Mouse (Mus musculus) stomach, embryonic 14.5 days (tissue): ENCODE measurements at regions not wholly inside any gene's neighbourhood (a gene's known extent, or its start where the extent isn't known, plus 50 kb on each side); places are given as distances from the start of the nearest gene placed in this dataset.

ENCODE experiments used
- ATAC-seq: fragments of 200-750 bp; cut with Nextera tagmentation; 2 replicates; pipeline ENCODE4 v1.8.0; 2017; ENCODE audit warnings: low read depth, moderate TSS enrichment; ENCODE audit not compliant: insufficient number of reproducible peaks, insufficient read depth, low FRiP score
- H3K27ac ChIP-seq: fragments of 300-500 bp; sonication (generic); 2 replicates; pipeline ENCODE4 v1.5.1; 2014; ENCODE audit warnings: mild to moderate bottlenecking, low read length, moderate library complexity, mixed read lengths
- H3K27me3 ChIP-seq: fragments of 300-500 bp; sonication (generic); 2 replicates; pipeline ENCODE4 v1.6.1; 2014; ENCODE audit warnings: low read length, control low read depth, mixed read lengths; ENCODE audit not compliant: control insufficient read depth, insufficient read depth
- H3K36me3 ChIP-seq: fragments of 300-500 bp; sonication (generic); 2 replicates; pipeline ENCODE4 v1.6.1; 2014; ENCODE audit warnings: mild to moderate bottlenecking, control low read depth, low read length, moderate library complexity, mixed read lengths; ENCODE audit not compliant: control insufficient read depth, insufficient read depth
- H3K4me1 ChIP-seq: fragments of 300-500 bp; sonication (generic); 2 replicates; pipeline ENCODE4 v1.6.1; 2014; ENCODE audit warnings: low read length, control low read depth, mixed read lengths; ENCODE audit not compliant: control insufficient read depth, insufficient read depth
- H3K4me2 ChIP-seq: fragments of 300-500 bp; sonication (generic); replicated peaks from 2 replicates; pipeline ENCODE4 v1.6.1; 2014; ENCODE audit warnings: low read depth, low read length, control low read depth
- H3K4me3 ChIP-seq: fragments of 300-500 bp; sonication (generic); 2 replicates; pipeline ENCODE4 v1.5.1; 2014; ENCODE audit warnings: low read depth, low read length, control low read depth
- H3K9ac ChIP-seq: fragments of 300-500 bp; sonication (generic); replicated peaks from 2 replicates; pipeline ENCODE4 v1.6.1; 2014; ENCODE audit warnings: low read depth, mild to moderate bottlenecking, control low read depth, low read length, moderate library complexity, mixed read lengths
- H3K9me3 ChIP-seq: fragments of 300-500 bp; sonication (generic); 2 replicates; pipeline ENCODE4 v1.6.1; 2016; ENCODE audit warnings: low read depth, low read length, control low read depth; ENCODE audit not compliant: control insufficient read depth
- whole genome bisulfite sequencing: fragments of 180-500 bp; shearing (Covaris S2); extraction: QIAGEN DNeasy Blood & Tissue Kit; methylation state at CpG from one replicate; pipeline ENCODE4 v1.1.7; 2014; 5-methylcytosine and 5-hydroxymethylcytosine counted together

- WGBS: 36% methylated on average over 2 of the region's 2 CpGs
- Histone ChIP-seq H3K27ac (no peak overlapping the region), H3K4me1 (no peaks in the 10 kb centered on the region), H3K4me3 (no peak overlapping the region), H3K27me3 (no peaks in the 10 kb centered on the region), H3K9ac (no peak overlapping the region), H3K4me2 (no peak overlapping the region), H3K36me3 (no peaks in the 10 kb centered on the region), H3K9me3 (no peaks in the 10 kb centered on the region)
- ATAC-seq: no peak
These were observed 2165.2 kb downstream of the 4930444P10Rik start for GRCm38 (mm10) chr1:13927964-13928363.

GRCm38 (mm10) chr1:13925994-13926393 lies 2167.1 kb downstream of the 4930444P10Rik start:
- 78% methylated on average over 2 of the region's 2 CpGs for WGBS
- no peak for ATAC-seq
- Histone ChIP-seq H3K27ac (no peak overlapping the region), H3K9ac (no peak overlapping the region), H3K36me3 (no peaks in the 10 kb centered on the region), H3K4me1 (no peaks in the 10 kb centered on the region), H3K4me3 (no peak overlapping the region), H3K27me3 (no peaks in the 10 kb centered on the region), H3K9me3 (no peaks in the 10 kb centered on the region), H3K4me2 (no peak overlapping the region)

- no peaks in the 10 kb centered on the region for H3K36me3 ChIP-seq
- H3K27ac ChIP-seq: no peak overlapping the region
- no peak overlapping the region for H3K4me2 ChIP-seq
- H3K4me3 ChIP-seq: no peak overlapping the region
- ATAC-seq: no peak
- no peaks in the 10 kb centered on the region for H3K4me1 ChIP-seq
- H3K9ac ChIP-seq: no peak overlapping the region
- 86% methylated on average over 5 of the region's 5 CpGs for WGBS
- no peaks in the 10 kb centered on the region for H3K9me3 ChIP-seq
- no peaks in the 10 kb centered on the region for H3K27me3 ChIP-seq
These were observed 2177.9 kb downstream of the 4930444P10Rik start for GRCm38 (mm10) chr1:13915216-13915615.

GRCm38 (mm10) chr1:13879126-13879525 lies 2214.0 kb downstream of the 4930444P10Rik start:
- Histone ChIP-seq H3K4me1 (no peaks in the 10 kb centered on the region), H3K4me3 (no peak overlapping the region), H3K36me3 (no peaks in the 10 kb centered on the region), H3K27me3 (no peaks in the 10 kb centered on the region), H3K9ac (no peak overlapping the region), H3K4me2 (no peak overlapping the region), H3K9me3 (no peaks in the 10 kb centered on the region), H3K27ac (no peak overlapping the region)
- 81% methylated on average over 2 of the region's 2 CpGs for WGBS
- ATAC-seq: no peak

GRCm38 (mm10) chr1:13873925-13874324 lies 2219.2 kb downstream of the 4930444P10Rik start:
- no peak overlapping the region for H3K4me3 ChIP-seq
- H3K36me3 ChIP-seq: no peaks in the 10 kb centered on the region
- no peaks in the 10 kb centered on the region for H3K9me3 ChIP-seq
- H3K9ac ChIP-seq: no peak overlapping the region
- H3K4me2 ChIP-seq: no peak overlapping the region
- H3K27me3 ChIP-seq: no peaks in the 10 kb centered on the region
- no peak overlapping the region for H3K27ac ChIP-seq
- no peaks in the 10 kb centered on the region for H3K4me1 ChIP-seq
- ATAC-seq: no peak

GRCm38 (mm10) chr1:13872536-13872935 lies 2220.6 kb downstream of the 4930444P10Rik start:
- Histone ChIP-seq H3K9ac (no peak overlapping the region), H3K27me3 (no peaks in the 10 kb centered on the region), H3K36me3 (no peaks in the 10 kb centered on the region), H3K4me1 (no peaks in the 10 kb centered on the region), H3K4me3 (no peak overlapping the region), H3K4me2 (no peak overlapping the region), H3K9me3 (no peaks in the 10 kb centered on the region), H3K27ac (no peak overlapping the region)
- ATAC-seq: no peak

GRCm38 (mm10) chr1:13870631-13871286 lies 2222.4 kb downstream of the 4930444P10Rik start:
- 70% methylated on average over 3 of the region's 3 CpGs for WGBS

GRCm38 (mm10) chr1:13865713-13866112 lies 2227.4 kb downstream of the 4930444P10Rik start:
- Histone ChIP-seq H3K4me3 (no peak overlapping the region), H3K27ac (no peak overlapping the region), H3K9me3 (no peaks in the 10 kb centered on the region), H3K4me2 (no peak overlapping the region), H3K4me1 (no peaks in the 10 kb centered on the region), H3K27me3 (no peaks in the 10 kb centered on the region), H3K9ac (no peak overlapping the region), H3K36me3 (no peaks in the 10 kb centered on the region)
- no peak for ATAC-seq

More at GRCm38 (mm10) chr1:13870631-13871286, 2222.4 kb downstream of the 4930444P10Rik start:
- Histone ChIP-seq H3K27ac (no peak overlapping the region), H3K9me3 (no peaks in the 10 kb centered on the region), H3K27me3 (no peaks in the 10 kb centered on the region), H3K4me1 (no peaks in the 10 kb centered on the region), H3K4me2 (no peak overlapping the region), H3K36me3 (no peaks in the 10 kb centered on the region), H3K9ac (no peak overlapping the region), H3K4me3 (no peak overlapping the region)
- no peak for ATAC-seq

- Histone ChIP-seq H3K4me1 (no peaks in the 10 kb centered on the region), H3K9me3 (no peaks in the 10 kb centered on the region), H3K4me2 (no peak overlapping the region), H3K4me3 (no peak overlapping the region), H3K27ac (no peak overlapping the region), H3K9ac (no peak overlapping the region), H3K36me3 (no peaks in the 10 kb centered on the region), H3K27me3 (no peaks in the 10 kb centered on the region)
- WGBS: 60% methylated on average over 1 of the region's 1 CpGs
- ATAC-seq: no peak
These were observed 2229.4 kb downstream of the 4930444P10Rik start for GRCm38 (mm10) chr1:13863712-13864111.
